Mouse (Mus musculus) forebrain, embryonic 15.5 days (tissue): Measurements from ENCODE around the gene Pltp. TPM values are rescaled to one million over a fixed set of nuclear protein-coding genes. Genes with fewer than 3 reads are reported as not detected.
A peak's percentile ranks its signal among the peaks of the same experiment; 100 is the strongest.
"Not testable (repeated sequence)": the region's sequence is repeated elsewhere in the genome, so short reads cannot be mapped to it uniquely, and the experiment has no call there.

Experiments
- ATAC-seq: fragments of 200-750 bp; cut with Nextera tagmentation; replicated peaks from 2 replicates; pipeline ENCODE4 v1.8.0; 2017; ENCODE audit warnings: mild to moderate bottlenecking, moderate TSS enrichment, moderate library complexity
- H3K27ac ChIP-seq: fragments of 300-500 bp; sonication (generic); replicated peaks from 2 replicates; pipeline ENCODE4 v1.5.1; 2015; ENCODE audit warnings: mild to moderate bottlenecking, inconsistent platforms
- H3K27me3 ChIP-seq: fragments of 300-500 bp; sonication (generic); 2 replicates; pipeline ENCODE4 v1.6.1; 2015; ENCODE audit warnings: inconsistent platforms
- H3K36me3 ChIP-seq: fragments of 300-500 bp; sonication (generic); 2 replicates; pipeline ENCODE4 v1.6.1; 2015; ENCODE audit warnings: mild to moderate bottlenecking, inconsistent platforms
- H3K4me1 ChIP-seq: fragments of 300-500 bp; sonication (generic); 2 replicates; pipeline ENCODE4 v1.6.1; 2015; ENCODE audit warnings: inconsistent platforms
- H3K4me2 ChIP-seq: fragments of 300-500 bp; sonication (generic); replicated peaks from 2 replicates; pipeline ENCODE4 v1.6.1; 2015; ENCODE audit warnings: mild to moderate bottlenecking, inconsistent platforms
- H3K4me3 ChIP-seq: fragments of 300-500 bp; sonication (generic); 2 replicates; pipeline ENCODE4 v1.5.1; 2015; ENCODE audit warnings: mild to moderate bottlenecking, inconsistent platforms
- H3K9ac ChIP-seq: fragments of 300-500 bp; sonication (generic); replicated peaks from 2 replicates; pipeline ENCODE4 v1.6.1; 2015; ENCODE audit warnings: mild to moderate bottlenecking, inconsistent platforms
- H3K9me3 ChIP-seq: fragments of 300-500 bp; sonication (generic); 2 replicates; pipeline ENCODE4 v1.6.1; 2016; ENCODE audit warnings: inconsistent platforms
- WGBS: fragments of 180-500 bp; shearing (Covaris S2); methylation state at CpG from one replicate; pipeline ENCODE4 v1.1.7; 2015; ENCODE audit warnings: mixed read lengths; 5-methylcytosine and 5-hydroxymethylcytosine counted together
- polyA plus RNA-seq: library from polyadenylated mRNA; unstranded; fragments of >200 nt; fragmentation: Nextera tagmentation; extraction: Ambion mirVana; gene quantifications from 2 replicates; pipeline ENCODE4 v1.2.1, GENCODE M21; 2015

Pltp gene
- polyA plus RNA-seq, 1 experiment from 2014 or later, result 50.7 TPM

GRCm38 (mm10) chr2:164877376-164878215 is 20.1 kb upstream of the Pltp start:
- not testable (repeated sequence) for H3K36me3 ChIP-seq, H3K9ac ChIP-seq, ATAC-seq, H3K9me3 ChIP-seq, H3K27me3 ChIP-seq
- Histone ChIP-seq H3K4me1 (peaks cover 24% of the 10 kb centered on the region), H3K4me2 (peak overlapping the region; percentile 97; the same call in 1 of the 2 replicates), H3K27ac (peak overlapping the region; percentile 100; the same call in 1 of the 2 replicates), H3K4me3 (peak overlapping the region; percentile 93; the same call in 1 of the 2 replicates)
- WGBS, result 73% methylated on average over 11 of the region's 11 CpGs

GRCm38 (mm10) chr2:164875648-164876047 is 18.1 kb upstream of the Pltp start:
- not testable (repeated sequence) for H3K4me2 ChIP-seq

GRCm38 (mm10) chr2:164874239-164874769 is 16.8 kb upstream of the Pltp start:
- no peak overlapping the region for H3K4me3 ChIP-seq
- H3K9ac ChIP-seq, result no peak overlapping the region
- H3K27me3 ChIP-seq, result no peaks in the 10 kb centered on the region
- H3K27ac ChIP-seq, result no peak overlapping the region
- no peak for ATAC-seq
- H3K9me3 ChIP-seq, result no peaks in the 10 kb centered on the region
- H3K4me1 ChIP-seq, result peaks cover 9% of the 10 kb centered on the region
- H3K36me3 ChIP-seq, result no peaks in the 10 kb centered on the region
- H3K4me2 ChIP-seq, result no peak overlapping the region
- 45% methylated on average over 1 of the region's 1 CpGs for WGBS

More at GRCm38 (mm10) chr2:164875648-164876047, 18.1 kb upstream of the Pltp start:
- not testable (repeated sequence) for ATAC-seq, H3K27me3 ChIP-seq, H3K9me3 ChIP-seq, H3K27ac ChIP-seq, H3K9ac ChIP-seq, H3K4me3 ChIP-seq, H3K36me3 ChIP-seq
- peaks cover 16% of the 10 kb centered on the region for H3K4me1 ChIP-seq
- WGBS, result 57% methylated on average over 2 of the region's 2 CpGs

- H3K4me3 ChIP-seq, result no peak overlapping the region
- H3K4me2 ChIP-seq, result no peak overlapping the region
- no peaks in the 10 kb centered on the region for H3K27me3 ChIP-seq
- no peaks in the 10 kb centered on the region for H3K9me3 ChIP-seq
- peaks cover 7% of the 10 kb centered on the region for H3K4me1 ChIP-seq
- no peaks in the 10 kb centered on the region for H3K36me3 ChIP-seq
- H3K9ac ChIP-seq, result no peak overlapping the region
- no peak overlapping the region for H3K27ac ChIP-seq
- ATAC-seq, result no peak
- 76% methylated on average over 3 of the region's 3 CpGs for WGBS
Observed at GRCm38 (mm10) chr2:164873621-164874020, 16.1 kb upstream of the Pltp start.

GRCm38 (mm10) chr2:164871602-164872303 is 14.2 kb upstream of the Pltp start:
- ATAC-seq, result no peak

GRCm38 (mm10) chr2:164868491-164868890 is 11.0 kb upstream of the Pltp start:
- H3K4me3 ChIP-seq, result no peak overlapping the region
- H3K9me3 ChIP-seq, result no peaks in the 10 kb centered on the region
- H3K4me1 ChIP-seq, result no peaks in the 10 kb centered on the region
- 83% methylated on average over 7 of the region's 7 CpGs for WGBS
- no peak for ATAC-seq
- H3K27ac ChIP-seq, result no peak overlapping the region
- no peak overlapping the region for H3K4me2 ChIP-seq
- H3K36me3 ChIP-seq, result no peaks in the 10 kb centered on the region
- no peak overlapping the region for H3K9ac ChIP-seq
- H3K27me3 ChIP-seq, result no peaks in the 10 kb centered on the region

More at GRCm38 (mm10) chr2:164871602-164872303, 14.2 kb upstream of the Pltp start:
- WGBS, result 58% methylated on average over 6 of the region's 6 CpGs
- Histone ChIP-seq H3K9ac (no peak overlapping the region), H3K4me1 (no peaks in the 10 kb centered on the region), H3K4me2 (no peak overlapping the region), H3K9me3 (no peaks in the 10 kb centered on the region), H3K4me3 (no peak overlapping the region), H3K27ac (no peak overlapping the region), H3K36me3 (no peaks in the 10 kb centered on the region), H3K27me3 (no peaks in the 10 kb centered on the region)

GRCm38 (mm10) chr2:164867566-164867965 is 10.1 kb upstream of the Pltp start:
- peaks cover 2% of the 10 kb centered on the region; the same call in 1 of the 2 replicates for H3K4me1 ChIP-seq
- H3K27ac ChIP-seq, result no peak overlapping the region
- H3K9ac ChIP-seq, result no peak overlapping the region
- no peak for ATAC-seq
- 92% methylated on average over 7 of the region's 7 CpGs for WGBS
- no peak overlapping the region for H3K4me3 ChIP-seq
- H3K36me3 ChIP-seq, result no peaks in the 10 kb centered on the region
- H3K27me3 ChIP-seq, result no peaks in the 10 kb centered on the region
- H3K9me3 ChIP-seq, result no peaks in the 10 kb centered on the region
- H3K4me2 ChIP-seq, result no peak overlapping the region

- Histone ChIP-seq H3K27me3 (no peaks in the 10 kb centered on the region), H3K4me3 (no peak overlapping the region), H3K9me3 (no peaks in the 10 kb centered on the region), H3K36me3 (no peaks in the 10 kb centered on the region), H3K4me2 (no peak overlapping the region), H3K4me1 (peaks cover 7% of the 10 kb centered on the region), H3K9ac (no peak overlapping the region), H3K27ac (no peak overlapping the region)
- ATAC-seq, result no peak
- 74% methylated on average over 16 of the region's 16 CpGs for WGBS
Observed at GRCm38 (mm10) chr2:164866741-164867551, 9.4 kb upstream of the Pltp start.

GRCm38 (mm10) chr2:164864593-164864992 is 7.1 kb upstream of the Pltp start:
- 94% methylated on average over 4 of the region's 4 CpGs for WGBS
- H3K9ac ChIP-seq, result no peak overlapping the region
- ATAC-seq, result no peak
- no peaks in the 10 kb centered on the region for H3K9me3 ChIP-seq
- no peak overlapping the region for H3K27ac ChIP-seq
- H3K36me3 ChIP-seq, result no peaks in the 10 kb centered on the region
- no peak overlapping the region for H3K4me2 ChIP-seq
- no peak overlapping the region for H3K4me3 ChIP-seq
- peaks cover 2% of the 10 kb centered on the region; the same call in 1 of the 2 replicates for H3K27me3 ChIP-seq
- H3K4me1 ChIP-seq, result peaks cover 10% of the 10 kb centered on the region

- not testable (repeated sequence) for ATAC-seq, H3K27me3 ChIP-seq, H3K4me2 ChIP-seq, H3K9ac ChIP-seq, H3K27ac ChIP-seq, H3K36me3 ChIP-seq, H3K9me3 ChIP-seq, H3K4me3 ChIP-seq
- peaks cover 10% of the 10 kb centered on the region for H3K4me1 ChIP-seq
- 92% methylated on average over 9 of the region's 9 CpGs for WGBS
Observed at GRCm38 (mm10) chr2:164863411-164863810, 5.9 kb upstream of the Pltp start.

GRCm38 (mm10) chr2:164862179-164862861 is 4.8 kb upstream of the Pltp start:
- Histone ChIP-seq H3K27ac (peak overlapping the region; percentile 16; the same call in 1 of the 2 replicates), H3K4me1 (peaks cover 19% of the 10 kb centered on the region), H3K27me3 (peaks cover 14% of the 10 kb centered on the region; the same call in 1 of the 2 replicates), H3K4me2 (no peak overlapping the region), H3K36me3 (no peaks in the 10 kb centered on the region), H3K4me3 (no peak overlapping the region), H3K9ac (no peak overlapping the region), H3K9me3 (no peaks in the 10 kb centered on the region)
- 36% methylated on average over 9 of the region's 9 CpGs for WGBS
- no peak for ATAC-seq
